Mouse (Mus musculus): ENCODE results near the gene Khdrbs2. TPM values are rescaled to one million over a fixed set of nuclear protein-coding genes. Genes with fewer than 3 reads are reported as not detected.
A peak's percentile ranks its signal among the peaks of the same experiment; 100 is the strongest.

Gene Khdrbs2
- total RNA-seq, 1 experiment: 0.18 TPM

DNA sequence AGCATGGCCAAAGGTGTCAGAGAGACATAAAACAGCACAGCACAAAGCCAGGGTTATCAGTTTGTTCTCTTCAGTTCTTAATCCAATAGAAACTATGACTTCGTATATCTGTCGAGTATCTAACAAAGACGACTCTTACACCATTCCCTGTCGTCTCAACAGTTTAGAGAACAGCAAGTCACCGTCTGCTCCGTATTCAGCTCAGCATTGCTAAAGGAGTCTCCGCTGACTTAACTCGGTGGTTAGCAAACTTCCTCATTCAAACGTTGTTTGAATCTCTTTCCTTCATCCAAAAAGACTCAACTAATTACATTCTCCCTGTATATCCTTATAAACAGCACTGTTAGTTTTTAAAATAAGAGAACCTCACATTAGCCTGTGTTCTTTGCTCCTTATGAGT, 521.3 kb downstream of the Khdrbs2 start:
- H3K4me1 ChIP-seq (ENCODE audit: control insufficient read depth in 2 of 2, insufficient read depth in 2 of 2, low read length in 2 of 2, poor library complexity in 1 of 2): no peaks in the 10 kb centered on the region
- in situ Hi-C loops (cut with MboI; ENCODE audit: low sequenced_read_pairs in 2 of 2, unreplicated experiment in 2 of 2): no loop called here
- no peak overlapping the region for H3K27ac ChIP-seq (ENCODE audit: insufficient read depth, low read depth, low read length, poor library complexity, severe bottlenecking)
- H3K9ac ChIP-seq (ENCODE audit: insufficient read depth, low read depth, low read length, poor library complexity, severe bottlenecking): no peak overlapping the region
- H3K9me3 ChIP-seq (ENCODE audit: control insufficient read depth, insufficient read depth, low read depth, low read length): no peaks in the 10 kb centered on the region
- TF ChIP-seq ZNF384 (IDR thresholded peaks at IDR 0.05; ENCODE audit: low read depth, low read length): no peak
- no peak for TF ChIP-seq CHD2 (IDR thresholded peaks at IDR 0.05; ENCODE audit: low read depth, low read length)
- no peak for TF ChIP-seq HCFC1 (IDR thresholded peaks at IDR 0.05; ENCODE audit: borderline replicate concordance, insufficient read depth, low read length)
- no peak for TF ChIP-seq MAFK (IDR thresholded peaks at IDR 0.05; ENCODE audit: insufficient read depth, low read depth, low read length)
- no peak for TF ChIP-seq ZC3H11A (IDR thresholded peaks at IDR 0.05; ENCODE audit: borderline replicate concordance, low read depth, low read length)
- no peak for DNase-seq (ENCODE audit: low read depth, low spot score)
- H3K36me3 ChIP-seq (ENCODE audit: control insufficient read depth, insufficient read depth, low read length, poor library complexity, severe bottlenecking): no peaks in the 10 kb centered on the region
- H3K4me3 ChIP-seq (ENCODE audit: insufficient read depth in 1 of 2, low read depth in 1 of 2, low read length in 2 of 2, poor library complexity in 1 of 2, severe bottlenecking in 1 of 2): no peak overlapping the region

DNA sequence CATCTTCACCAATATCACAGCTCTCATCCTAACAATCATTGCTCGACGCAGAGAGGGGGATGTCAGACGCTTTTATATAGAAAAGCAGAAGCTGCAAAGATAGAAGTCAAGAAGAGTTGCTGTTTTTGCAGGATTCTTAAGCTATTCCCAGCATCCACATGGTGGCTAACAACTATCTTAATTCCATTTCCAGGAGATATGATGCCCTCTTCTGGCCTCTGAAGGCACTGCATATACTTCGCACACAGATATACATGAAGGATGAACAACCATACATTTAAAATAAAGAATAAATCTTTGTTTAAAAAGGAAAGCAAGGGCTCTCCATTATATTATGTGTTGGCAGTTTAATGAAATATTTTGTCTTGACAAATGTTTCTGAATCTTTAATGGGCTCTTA, 527.6 kb downstream of the Khdrbs2 start:
- H3K9ac ChIP-seq (ENCODE audit: insufficient read depth, low read depth, low read length, poor library complexity, severe bottlenecking): no peak overlapping the region
- H3K36me3 ChIP-seq (ENCODE audit: control insufficient read depth, insufficient read depth, low read length, poor library complexity, severe bottlenecking): no peaks in the 10 kb centered on the region
- H3K9me3 ChIP-seq (ENCODE audit: control insufficient read depth, insufficient read depth, low read depth, low read length): no peaks in the 10 kb centered on the region
- DNase-seq (ENCODE audit: low read depth, low spot score): peak; percentile 9
- in situ Hi-C loops (cut with MboI; ENCODE audit: low sequenced_read_pairs in 2 of 2, unreplicated experiment in 2 of 2): no loop called here
- no peak overlapping the region for H3K4me3 ChIP-seq (ENCODE audit: insufficient read depth in 1 of 2, low read depth in 1 of 2, low read length in 2 of 2, poor library complexity in 1 of 2, severe bottlenecking in 1 of 2)
- H3K4me1 ChIP-seq (ENCODE audit: control insufficient read depth in 2 of 2, insufficient read depth in 2 of 2, low read length in 2 of 2, poor library complexity in 1 of 2): peaks cover 0 to 2% of the 10 kb centered on the region in 2 experiments; a peak in 1 of 4 replicates
- TF ChIP-seq ZC3H11A (IDR thresholded peaks at IDR 0.05; ENCODE audit: borderline replicate concordance, low read depth, low read length): no peak
- no peak for TF ChIP-seq CHD2 (IDR thresholded peaks at IDR 0.05; ENCODE audit: low read depth, low read length)
- no peak for TF ChIP-seq HCFC1 (IDR thresholded peaks at IDR 0.05; ENCODE audit: borderline replicate concordance, insufficient read depth, low read length)
- TF ChIP-seq ZNF384 (IDR thresholded peaks at IDR 0.05; ENCODE audit: low read depth, low read length): no peak
- TF ChIP-seq MAFK (IDR thresholded peaks at IDR 0.05; ENCODE audit: insufficient read depth, low read depth, low read length): no peak
- H3K27ac ChIP-seq (ENCODE audit: insufficient read depth, low read depth, low read length, poor library complexity, severe bottlenecking): no peak overlapping the region

DNA sequence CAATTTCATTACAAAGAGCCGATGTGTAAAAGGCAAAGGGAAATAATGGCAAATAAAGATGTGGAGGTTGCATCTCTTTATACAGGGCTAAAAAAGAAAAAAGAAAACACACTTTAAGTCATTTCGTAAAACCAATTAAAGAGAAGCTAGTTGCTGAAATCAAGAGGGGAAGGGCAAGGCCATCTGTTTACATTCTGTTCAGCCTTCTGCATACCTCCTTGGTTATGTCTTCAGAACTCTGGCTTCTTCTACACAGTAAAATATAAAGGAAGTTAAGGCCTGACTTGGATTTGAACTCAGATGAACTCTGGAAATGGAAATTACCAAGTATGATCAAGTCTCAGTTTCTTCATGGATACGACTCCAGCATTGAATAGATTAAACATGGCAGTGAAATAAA, 528.8 kb downstream of the Khdrbs2 start:
- TF ChIP-seq ZC3H11A (IDR thresholded peaks at IDR 0.05; ENCODE audit: borderline replicate concordance, low read depth, low read length): no peak
- no peak for TF ChIP-seq HCFC1 (IDR thresholded peaks at IDR 0.05; ENCODE audit: borderline replicate concordance, insufficient read depth, low read length)
- no peak for TF ChIP-seq MAFK (IDR thresholded peaks at IDR 0.05; ENCODE audit: insufficient read depth, low read depth, low read length)
- no peak for TF ChIP-seq ZNF384 (IDR thresholded peaks at IDR 0.05; ENCODE audit: low read depth, low read length)
- TF ChIP-seq CHD2 (IDR thresholded peaks at IDR 0.05; ENCODE audit: low read depth, low read length): no peak
- in situ Hi-C loops (cut with MboI; ENCODE audit: low sequenced_read_pairs in 2 of 2, unreplicated experiment in 2 of 2): no loop called here
- DNase-seq (ENCODE audit: low read depth, low spot score): no peak
- H3K4me3 ChIP-seq (ENCODE audit: insufficient read depth in 1 of 2, low read depth in 1 of 2, low read length in 2 of 2, poor library complexity in 1 of 2, severe bottlenecking in 1 of 2): no peak overlapping the region
- no peak overlapping the region for H3K9ac ChIP-seq (ENCODE audit: insufficient read depth, low read depth, low read length, poor library complexity, severe bottlenecking)
- H3K9me3 ChIP-seq (ENCODE audit: control insufficient read depth, insufficient read depth, low read depth, low read length): no peaks in the 10 kb centered on the region
- H3K27ac ChIP-seq (ENCODE audit: insufficient read depth, low read depth, low read length, poor library complexity, severe bottlenecking): no peak overlapping the region
- H3K36me3 ChIP-seq (ENCODE audit: control insufficient read depth, insufficient read depth, low read length, poor library complexity, severe bottlenecking): no peaks in the 10 kb centered on the region
- peaks cover 0 to 2% of the 10 kb centered on the region in 2 experiments; a peak in 1 of 4 replicates for H3K4me1 ChIP-seq (ENCODE audit: control insufficient read depth in 2 of 2, insufficient read depth in 2 of 2, low read length in 2 of 2, poor library complexity in 1 of 2)
